Mouse (Mus musculus): Measurements from ENCODE around the gene Ccdc69.
"Not testable (repeated sequence)": the region's sequence is repeated elsewhere in the genome, so short reads cannot be mapped to it uniquely, and the experiment has no call there.

Ccdc69 gene

DNA sequence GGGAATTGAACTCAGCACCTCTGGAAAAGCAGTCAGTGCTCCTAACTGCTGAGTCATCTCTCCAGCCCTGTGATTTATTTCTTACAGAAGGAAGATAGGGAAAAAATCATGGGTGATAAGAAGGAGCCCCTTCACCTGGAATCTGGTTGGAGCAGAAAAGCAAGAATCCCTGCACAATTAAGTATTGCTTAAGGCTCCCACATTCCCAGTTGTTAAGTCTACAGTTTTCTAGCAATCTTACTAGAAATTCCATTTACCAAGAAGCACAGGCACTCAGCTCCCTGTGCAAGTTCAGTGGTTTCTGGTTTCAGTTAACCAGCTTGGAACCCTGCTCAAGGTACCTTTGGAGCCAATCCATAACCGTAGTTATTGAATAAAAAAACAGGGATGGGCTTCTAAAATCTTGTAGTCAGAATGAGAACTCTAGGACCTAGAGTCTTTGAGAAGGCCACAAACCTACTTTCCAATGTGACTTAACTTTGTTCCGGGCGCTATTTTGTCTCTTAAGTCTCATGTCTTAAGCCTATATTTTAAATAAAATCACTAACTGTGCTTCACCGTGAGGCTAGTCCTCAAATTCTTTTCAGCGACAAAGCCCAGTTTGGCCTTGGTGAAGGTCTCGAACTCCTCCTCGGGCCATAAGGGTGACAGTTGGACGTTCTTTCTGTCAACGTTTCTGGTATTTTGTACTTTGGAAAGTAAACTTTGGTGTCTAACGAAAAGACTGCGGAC is 19.0 kb upstream of the Ccdc69 start:
- no peak for DNase-seq

DNA sequence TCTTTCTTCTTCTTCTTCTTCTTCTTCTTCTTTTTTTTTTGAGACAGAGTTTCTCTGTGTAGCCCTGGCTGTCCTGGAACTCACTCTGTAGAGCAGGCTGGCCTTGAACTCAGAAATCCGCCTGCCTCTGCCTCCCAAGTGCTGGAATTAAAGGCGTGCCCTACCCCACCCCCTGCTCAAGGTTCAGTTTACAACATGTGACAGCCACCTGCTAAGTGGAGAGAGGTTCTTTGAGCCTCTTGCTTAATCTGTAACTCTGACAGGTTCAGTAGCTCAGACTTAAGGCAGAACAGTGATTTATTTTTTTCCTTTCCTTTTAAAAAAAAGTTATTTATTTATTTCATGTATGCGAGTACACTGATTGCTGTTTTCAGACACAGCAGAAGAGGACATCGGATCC is 18.4 kb upstream of the Ccdc69 start:
- DNase-seq, result not testable (repeated sequence)

DNA sequence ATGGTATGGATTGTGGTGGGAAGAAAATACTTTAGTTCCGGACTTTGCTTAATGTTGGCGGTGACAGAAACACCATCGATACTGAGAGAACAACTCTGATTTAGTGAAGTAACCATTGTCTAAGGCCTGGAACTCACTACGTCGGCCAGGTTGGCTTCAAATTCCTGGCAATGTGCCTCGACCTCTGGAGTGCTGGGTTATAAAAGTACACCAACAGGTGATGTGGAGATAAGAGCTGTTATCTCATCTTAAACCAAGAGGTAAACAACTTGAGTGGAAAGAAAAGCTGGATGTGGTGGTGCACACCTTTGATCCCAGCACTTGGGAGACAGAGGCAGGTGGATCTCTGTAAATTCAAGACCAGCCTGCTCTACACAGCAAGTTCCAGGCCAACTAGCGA is 15.2 kb upstream of the Ccdc69 start:
- DNase-seq, result no peak

DNA sequence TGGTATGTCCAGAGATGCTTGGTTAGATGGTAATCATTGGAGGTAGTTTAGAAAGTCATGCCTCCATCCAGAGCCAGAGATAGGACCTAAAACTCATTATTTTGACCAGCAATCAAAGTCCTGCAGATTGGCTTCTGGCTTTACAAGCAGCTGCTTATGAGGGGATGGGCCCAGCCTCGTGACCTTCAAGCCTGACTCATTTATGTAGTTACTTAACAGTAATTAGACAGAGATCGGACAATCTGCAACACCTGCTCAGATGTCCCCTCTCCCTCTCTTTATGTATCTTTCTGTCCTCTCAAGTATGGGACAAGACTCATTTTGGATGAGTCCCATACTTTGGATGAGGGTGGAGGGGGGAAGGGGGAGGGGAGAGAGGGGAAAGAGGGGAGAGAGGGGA is 12.0 kb upstream of the Ccdc69 start:
- no peak for DNase-seq

DNA sequence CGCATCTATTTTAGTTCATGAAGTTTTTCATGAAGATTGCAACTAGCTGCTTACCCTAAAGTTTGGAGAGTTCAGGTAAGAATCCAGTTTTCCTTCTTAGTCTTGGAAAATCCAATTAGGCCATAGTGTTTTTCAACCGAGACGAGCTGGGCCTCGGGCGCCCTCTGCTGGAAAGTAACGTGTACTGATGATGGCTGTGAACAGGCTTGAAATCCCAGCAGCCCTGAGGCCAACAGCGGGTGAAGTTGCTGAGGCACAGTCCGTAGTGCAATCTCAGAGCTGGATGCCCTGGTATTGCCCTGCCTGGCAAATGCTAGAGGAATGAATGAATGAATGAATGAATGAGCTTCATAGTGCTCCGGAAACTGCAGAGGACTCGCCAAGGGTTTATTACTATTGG is 9.1 kb upstream of the Ccdc69 start:
- DNase-seq, result peak; percentile 79 to 86

DNA sequence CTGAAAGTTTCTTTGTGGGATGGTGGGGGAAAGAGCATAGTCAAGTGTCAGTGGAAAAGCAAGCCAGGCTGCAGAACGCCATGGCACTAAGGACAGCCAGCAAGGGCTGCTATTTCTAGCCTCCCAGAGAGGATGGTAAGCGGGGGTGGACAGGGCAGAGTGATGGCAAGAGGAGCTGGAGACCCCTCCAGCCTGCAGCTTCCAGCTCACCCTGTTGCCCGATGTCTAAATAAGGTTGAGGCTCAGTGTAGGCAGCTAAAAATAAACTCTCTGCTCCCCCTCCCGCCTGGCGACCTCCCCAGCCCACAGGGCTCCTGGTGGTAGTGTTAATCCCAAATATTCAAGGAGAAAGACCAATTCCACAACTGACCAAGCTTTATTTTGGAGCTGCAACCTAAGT is 7.5 kb upstream of the Ccdc69 start:
- peak in 1 of 2 experiments; percentile 14 for DNase-seq

DNA sequence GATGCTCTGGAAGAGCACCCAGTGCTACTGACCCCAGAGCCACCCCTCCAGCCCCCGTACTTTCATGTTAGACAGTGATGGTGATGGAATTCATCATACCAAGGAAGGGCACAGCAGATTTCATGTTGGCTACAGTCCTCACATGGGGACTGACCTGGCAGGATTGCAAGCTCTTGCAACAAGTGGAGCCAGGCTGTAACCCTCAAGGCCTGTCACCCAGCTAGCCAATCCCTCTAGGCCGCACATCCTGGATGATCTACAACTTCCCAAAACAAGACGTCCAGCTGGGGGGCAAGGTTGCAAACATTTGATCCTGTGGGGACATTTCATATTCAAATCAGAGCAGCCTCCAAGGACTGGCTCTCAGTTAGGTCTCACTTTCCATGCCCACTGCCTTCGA is 6.7 kb upstream of the Ccdc69 start:
- no peak for DNase-seq

DNA sequence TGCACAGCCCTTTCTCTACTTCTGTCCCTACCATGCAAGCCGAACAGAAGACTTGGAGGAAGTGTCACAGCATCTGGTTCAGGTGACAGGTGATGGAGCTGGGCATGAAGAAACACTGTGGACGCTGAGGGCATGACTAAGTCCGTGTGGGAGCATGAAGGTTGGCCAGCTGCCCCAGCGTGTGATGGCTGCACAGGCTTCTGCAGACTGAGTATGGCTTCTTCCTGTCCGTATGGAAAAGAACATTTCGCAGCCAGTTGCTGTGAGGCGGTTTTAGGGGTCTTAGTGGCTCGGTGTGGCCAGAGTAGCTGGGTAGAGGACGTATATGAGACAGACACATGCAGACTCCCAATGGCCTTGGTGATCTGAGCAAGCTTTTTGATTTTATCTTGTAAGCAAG is 3.3 kb upstream of the Ccdc69 start:
- no peak for DNase-seq

DNA sequence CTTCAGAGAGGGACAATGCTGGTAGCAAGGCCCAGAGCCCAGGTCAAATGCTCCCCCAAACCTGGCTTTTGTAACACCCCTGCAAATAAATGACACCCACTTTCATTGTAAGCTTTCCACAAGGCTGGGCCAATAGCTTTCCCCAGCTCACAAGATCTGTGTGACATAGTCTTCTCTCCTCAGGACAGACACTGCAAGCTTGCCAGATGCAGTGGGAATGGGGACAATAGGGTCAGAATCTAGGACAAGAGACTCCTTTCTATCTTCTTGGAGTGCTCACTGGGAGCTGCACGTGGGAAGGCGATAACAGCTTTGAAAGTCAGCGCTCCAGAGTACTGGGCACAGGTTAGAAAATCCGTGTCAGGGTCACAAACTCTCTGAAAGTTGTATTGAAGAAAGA is 1.2 kb upstream of the Ccdc69 start:
- DNase-seq, result no peak

DNA sequence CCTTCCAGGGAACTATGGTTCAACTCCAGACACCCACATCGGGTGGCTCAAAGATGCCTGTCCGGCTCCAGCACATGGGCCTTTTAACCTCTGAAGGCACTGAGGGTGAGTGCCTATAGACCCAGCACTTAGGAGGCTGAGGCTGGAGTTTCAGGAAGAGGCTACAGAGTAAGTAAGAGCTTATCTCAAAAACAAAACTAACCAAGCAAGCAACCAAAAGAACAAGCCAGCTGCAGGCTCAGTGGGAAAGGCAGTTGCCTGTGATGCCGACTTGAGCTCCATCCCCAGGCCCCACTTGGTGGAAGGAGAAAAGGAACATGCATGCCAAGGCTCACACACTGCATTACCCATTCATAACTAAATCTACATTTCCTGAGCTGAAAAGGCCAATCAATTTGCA is 571 bp upstream of the Ccdc69 start:
- peak in 1 of 2 experiments; percentile 14 for DNase-seq

DNA sequence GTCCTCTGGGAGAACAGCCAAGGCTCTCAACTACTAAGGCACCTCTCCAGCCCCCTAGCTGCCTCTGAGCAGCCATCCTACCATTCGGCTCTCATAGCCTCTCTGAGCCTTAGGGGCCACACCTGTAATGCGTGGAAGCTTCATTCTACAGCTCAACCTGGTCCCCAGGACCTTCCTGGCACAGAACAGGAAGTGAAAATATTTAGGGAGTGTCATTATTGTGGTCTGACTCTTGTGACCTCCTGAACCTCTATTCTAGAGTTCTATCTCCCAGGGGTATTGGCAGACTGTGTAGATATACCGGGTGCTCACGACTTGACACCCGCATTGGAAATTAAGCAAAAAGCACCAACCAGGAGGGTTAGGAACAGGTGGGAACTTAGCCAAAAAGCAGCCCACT is 1.7 kb downstream of the Ccdc69 start:
- DNase-seq, result no peak

DNA sequence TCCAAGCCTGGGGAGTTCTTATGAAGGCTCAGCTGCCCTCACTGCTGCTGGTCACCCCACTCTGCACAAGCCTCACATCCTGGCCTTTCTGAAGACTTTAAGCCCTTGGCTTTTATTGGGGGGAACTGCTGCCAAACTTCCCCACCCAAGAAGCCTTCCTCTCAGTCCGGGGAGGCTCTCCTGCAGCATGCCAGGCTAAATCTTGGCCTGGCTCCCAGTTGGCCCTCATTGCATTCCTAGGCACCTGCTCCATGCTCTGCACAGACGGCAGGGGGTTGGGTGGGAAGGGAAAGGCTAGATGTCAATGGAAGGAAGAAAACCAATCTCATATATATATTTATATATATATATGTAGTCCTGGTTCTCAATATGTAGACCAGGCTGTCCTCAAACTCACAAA is 2.3 kb downstream of the Ccdc69 start:
- DNase-seq, result peak; percentile 70 to 78

DNA sequence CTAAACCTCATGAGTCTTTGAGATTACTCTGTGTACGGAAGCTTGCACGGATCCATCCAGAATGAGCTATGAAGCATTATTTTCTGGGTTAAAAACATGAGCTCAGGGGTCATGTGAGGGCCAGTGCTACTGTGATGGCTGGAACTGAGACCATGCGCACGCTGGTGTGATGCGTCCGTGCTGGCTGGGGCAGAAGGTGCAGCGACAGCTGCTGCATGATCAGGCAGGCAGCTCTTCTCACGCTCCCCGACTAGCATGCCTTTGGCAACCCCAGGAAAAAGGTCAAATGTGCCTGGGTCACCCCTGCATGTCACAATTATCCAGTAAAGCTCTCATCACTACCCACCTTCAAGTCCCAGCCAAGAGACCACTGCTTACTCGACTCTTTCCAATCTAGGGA is 4.7 kb downstream of the Ccdc69 start:
- DNase-seq, result no peak

DNA sequence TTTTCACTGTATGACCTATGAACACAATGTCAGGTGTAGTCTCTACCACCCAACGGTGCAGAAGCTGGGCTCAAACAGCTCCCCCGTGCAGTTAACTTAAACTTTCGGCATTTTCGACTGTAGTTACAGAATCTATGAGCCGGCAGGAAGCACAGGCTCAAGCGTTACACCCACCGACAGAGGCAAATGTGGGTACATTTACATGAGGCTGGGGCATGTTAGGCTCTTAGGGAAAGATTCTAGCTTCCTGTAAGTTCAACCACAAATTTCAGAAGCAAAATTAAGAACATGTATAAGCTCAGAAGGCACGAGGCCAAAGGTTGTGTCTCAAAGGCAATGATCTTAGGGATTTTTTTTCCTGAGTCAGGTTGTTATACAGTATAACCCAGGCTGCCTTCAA is 5.5 kb downstream of the Ccdc69 start:
- DNase-seq, result no peak

DNA sequence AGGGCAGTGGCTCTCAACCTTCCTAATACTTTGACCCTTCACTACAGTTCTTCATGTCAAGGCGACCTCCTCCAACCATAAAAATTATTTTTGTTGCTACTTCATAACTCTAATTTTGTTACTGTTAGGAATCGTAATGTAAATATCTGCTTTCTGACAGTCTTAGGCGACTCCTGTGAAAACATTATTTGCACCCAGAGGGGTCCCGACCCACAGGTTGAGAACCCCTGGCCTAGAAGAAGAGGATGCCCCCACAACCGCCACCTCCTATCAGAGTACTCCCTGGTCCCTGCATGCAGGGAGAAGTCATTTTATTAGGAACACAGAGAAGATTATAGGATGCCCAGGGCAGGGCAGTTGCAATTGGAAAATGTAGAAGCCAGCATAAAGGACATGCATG is 6.6 kb downstream of the Ccdc69 start:
- DNase-seq, result no peak

DNA sequence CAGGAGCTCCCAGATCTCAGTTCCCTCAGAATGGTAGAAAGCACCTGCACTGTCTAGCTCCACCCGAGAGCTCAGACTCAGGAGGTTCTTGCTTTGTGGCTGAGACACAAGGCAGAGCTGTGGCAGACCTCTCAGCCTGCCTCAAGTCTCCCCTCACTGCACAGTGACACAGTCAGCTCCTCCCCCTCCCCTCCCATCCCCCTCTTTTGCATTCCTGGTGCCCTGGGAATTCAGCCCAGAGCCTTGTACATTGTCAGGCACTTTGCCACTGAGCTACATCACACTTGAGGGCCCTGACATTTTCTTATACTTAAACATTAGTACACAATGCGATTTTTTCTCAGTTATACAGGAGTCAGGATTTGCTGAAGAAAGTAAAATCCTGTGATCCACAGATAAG is 8.9 kb downstream of the Ccdc69 start:
- DNase-seq, result no peak

DNA sequence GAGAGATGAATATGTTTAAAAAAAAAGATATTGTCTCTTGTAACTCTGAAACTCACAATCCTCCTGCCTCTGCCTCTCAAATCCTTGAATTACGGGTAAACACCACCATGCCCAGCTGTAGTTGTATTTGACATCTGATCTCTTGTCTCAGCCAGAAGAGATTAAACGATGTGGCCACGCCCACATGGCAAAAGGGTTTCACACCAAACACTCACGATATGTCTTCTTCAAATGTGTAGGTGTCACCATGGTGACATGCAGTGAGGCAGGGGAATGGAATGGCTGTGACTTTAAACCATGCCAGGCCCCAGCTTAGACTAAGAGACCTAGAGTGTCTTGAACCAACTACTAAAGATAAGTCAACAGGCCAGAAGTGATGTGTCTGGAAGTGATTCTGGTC is 11.0 kb downstream of the Ccdc69 start:
- DNase-seq, result no peak

DNA sequence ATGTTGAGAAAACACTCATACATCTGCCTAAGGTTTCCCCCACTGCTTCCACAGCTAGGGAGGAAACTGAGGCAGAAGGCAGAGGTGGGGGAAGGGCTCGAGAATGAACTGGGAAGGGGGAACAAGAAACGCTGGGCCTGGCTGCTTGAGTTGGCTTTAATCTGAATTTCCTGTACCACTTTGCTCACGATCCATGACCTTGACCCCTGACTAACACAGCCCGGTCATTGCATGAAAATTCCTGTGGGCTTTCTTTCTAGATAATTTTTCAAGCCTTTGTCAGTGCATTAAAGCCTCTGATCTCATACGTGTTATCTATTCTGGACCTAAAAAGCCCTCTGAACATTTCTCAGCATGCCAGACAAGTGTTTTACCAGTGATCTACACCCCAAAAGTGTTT is 15.1 kb downstream of the Ccdc69 start:
- no peak for DNase-seq

DNA sequence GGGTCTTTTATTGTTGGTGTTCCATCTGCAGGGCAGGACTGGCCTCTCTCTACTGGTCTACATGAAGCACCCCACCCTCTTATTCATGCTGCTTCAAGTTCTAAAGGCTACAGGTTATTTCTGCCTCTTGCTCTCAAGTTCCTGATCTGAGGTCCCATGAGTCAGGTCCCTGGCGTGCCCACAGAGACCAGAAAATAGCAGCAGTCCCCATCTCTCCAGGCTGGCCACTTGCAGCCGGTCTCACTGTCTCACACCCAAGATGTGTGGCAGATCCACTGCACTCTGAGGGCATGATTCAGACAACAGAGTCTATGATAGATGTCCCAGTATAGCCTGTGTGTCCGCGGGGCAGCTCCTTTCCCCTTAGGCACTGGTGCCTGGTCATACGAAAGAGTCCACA is 17.1 kb downstream of the Ccdc69 start:
- DNase-seq, result no peak

DNA sequence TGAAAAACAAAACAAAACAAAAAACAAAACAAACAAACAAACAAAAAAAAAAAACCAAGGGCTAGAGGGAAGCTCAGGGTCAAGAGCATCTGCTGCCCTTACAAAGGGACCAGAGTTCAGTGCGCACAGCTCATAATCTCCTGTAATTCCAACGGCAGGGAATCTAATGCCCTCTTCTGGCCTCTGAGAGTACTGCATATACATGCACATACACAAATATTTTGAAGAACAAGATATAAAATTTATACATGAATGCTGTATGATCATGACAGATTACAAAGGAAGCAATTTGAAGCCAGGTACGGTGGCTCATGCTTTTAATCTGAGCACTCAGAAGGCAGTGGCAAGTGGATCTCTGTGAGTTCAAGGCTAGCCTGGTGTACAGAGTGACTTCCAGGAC is 20.4 kb downstream of the Ccdc69 start:
- DNase-seq, result no peak

DNA sequence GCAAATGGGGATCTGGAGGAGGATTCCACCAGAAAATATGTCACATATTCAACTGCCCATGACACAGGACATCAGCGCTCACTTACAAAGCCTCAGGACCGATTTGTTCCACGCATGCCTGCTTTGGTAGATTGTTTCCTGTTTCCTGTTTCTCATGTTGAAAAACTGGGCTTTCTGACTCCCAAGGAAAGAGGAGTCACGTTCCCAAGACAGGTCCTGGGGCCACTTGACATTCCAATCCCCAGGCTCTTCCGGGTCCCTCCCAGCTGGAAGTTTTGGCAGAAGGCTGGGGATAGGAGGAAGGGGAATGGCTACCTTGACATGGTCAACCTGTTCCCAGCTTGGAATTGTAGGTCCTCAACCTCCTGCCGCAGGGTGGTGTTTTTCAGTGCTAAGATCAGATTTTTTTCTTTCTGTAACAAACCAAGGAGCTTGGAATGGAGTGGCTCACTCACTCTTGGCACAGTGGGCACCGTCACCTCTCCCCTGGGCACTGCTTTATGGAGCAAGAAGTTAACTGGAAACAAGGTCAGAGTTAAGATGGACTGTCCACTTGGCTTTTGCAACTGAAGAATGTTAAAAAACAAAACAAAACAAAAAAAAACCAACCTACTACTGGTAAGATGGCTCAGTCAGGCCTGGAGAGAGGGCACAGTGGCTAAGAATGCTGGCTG is 27.0 kb downstream of the Ccdc69 start:
- no peak for DNase-seq

DNA sequence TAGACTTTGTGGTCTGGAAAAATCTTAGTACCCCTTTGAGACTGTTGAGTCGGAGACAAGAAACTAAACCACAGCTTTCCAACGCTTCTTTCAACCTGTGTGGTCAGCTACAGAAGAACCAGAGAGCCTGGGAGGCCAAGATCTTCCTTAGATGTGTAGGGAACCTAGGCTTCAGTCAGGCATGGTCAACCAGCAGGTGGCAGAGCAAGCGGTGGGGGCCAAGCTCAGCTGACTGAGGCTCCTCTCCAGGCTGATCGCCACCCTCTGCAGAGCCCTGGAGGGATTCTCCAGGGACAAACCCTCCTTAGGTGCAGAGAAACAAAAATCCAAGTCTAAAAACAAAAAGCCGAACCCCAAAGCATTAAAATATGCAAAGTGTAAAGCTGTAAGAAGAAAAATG is 31.3 kb downstream of the Ccdc69 start:
- DNase-seq, result peak in 1 of 2 experiments; percentile 28

DNA sequence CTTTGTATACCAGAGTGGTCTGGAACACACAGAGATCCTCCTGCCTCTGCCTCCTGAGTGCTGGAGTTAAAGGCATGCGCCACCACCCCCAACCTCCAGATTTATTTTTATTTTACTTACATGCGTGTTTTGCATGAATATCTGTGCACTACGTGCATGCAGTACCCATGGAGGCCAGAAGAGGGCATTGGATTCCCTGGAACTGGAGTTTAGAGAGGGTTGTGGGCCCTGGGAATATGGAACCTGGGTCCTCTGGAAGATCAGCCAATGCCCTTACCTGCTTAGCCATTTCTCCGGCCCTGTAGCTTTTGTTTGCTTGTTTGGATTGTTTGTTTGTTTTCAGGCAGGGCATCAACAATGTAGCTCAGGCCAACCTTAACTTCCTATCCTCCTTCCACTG is 36.6 kb downstream of the Ccdc69 start:
- DNase-seq, result no peak

DNA sequence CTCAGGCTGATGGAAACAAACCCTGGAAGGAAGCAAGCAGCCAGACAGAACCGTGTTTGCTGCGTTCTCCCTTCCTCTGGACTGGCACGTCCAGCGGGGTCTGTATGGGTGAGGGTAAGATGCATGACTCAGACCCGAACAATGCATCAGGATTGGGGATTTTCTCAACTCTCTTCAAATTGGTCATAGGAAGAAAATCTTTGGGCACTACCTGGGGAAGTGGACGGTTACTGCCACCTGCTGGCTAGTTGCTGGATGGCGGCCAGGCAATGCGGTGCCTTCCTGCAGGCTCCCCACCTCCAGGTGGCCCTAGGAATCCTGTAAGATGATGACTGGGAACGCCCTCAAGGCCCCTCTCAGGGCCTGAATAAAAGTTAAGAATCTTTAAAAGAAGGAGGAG is 38.3 kb downstream of the Ccdc69 start:
- peak; percentile 73 to 78 for DNase-seq

DNA sequence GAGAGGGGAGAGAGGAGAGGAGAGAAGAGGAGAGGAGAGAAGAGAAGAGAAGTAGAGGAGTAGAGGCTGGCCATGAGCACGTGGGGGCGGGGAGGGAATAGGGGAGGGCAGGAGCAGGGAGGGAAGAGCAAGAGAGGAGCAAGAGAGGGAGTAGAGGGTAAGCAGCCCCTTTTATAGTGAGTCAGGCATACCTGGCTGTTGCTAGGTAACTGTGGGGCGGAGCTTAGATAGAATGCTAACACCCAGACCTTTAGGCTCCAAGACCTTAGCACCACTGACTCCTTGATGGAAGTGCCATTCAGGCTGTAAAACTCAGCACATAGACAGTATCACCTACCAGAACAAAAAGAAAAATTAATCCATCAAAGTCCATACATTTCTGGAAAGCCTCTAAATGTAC is 41.3 kb downstream of the Ccdc69 start:
- DNase-seq, result no peak
